Mouse (Mus musculus) embryonic fibroblast, embryonic 13.5 days (primary cell): ENCODE results near the gene Blzf1.

Source experiments
- CTCF ChIP-seq: IDR thresholded peaks from 2 replicates; pipeline ENCODE4 v1.5.1; 2011; ENCODE audit warnings: mild to moderate bottlenecking, control low read depth, low read length, moderate library complexity, borderline replicate concordance; ENCODE audit not compliant: insufficient read depth
- POLR2A ChIP-seq: IDR thresholded peaks from 2 replicates; pipeline ENCODE4 v1.6.1; 2011; ENCODE audit warnings: low read depth, mild to moderate bottlenecking, control low read depth, low read length, moderate library complexity

DNA sequence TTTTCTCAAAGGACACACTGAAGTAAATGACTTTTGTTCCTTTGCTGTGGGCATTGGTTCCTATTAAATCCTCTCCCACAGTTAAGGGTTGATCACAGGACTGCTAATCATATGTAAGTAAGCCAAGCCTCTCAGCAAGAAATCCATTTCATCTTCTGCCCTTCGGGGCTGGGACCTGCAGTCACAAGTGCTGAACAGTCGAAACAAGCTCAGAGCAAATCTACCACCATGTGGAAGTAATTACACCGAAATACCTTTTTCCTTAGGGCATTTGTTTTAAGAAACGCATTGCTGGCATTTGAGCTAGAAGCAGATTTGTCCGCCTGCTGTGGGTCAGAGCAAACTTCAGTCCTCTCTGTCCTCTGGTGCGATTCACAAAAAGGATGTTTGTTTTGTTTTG, 33.6 kb downstream of the Blzf1 start:
- TF ChIP-seq CTCF, result no peak
- TF ChIP-seq POLR2A, result no peak
